Comparison of ENCODE assay signal across 9 mouse cellular contexts in genomic region chr19:12489675-12490570, GRCm38 (mm10). TPM values are rescaled to one million over a fixed set of nuclear protein-coding genes. Genes with fewer than 3 reads are reported as not detected.
DNase-seq lines count a peak whose midpoint lies in the region; ATAC-seq and TF ChIP-seq lines count a peak whose summit lies in the region.
"Had no signal": no experiment of that assay in that cellular context is flagged by ENCODE, and none has a peak within 500 bp of the region (broad histone marks: within the 10 kb centered on the region; RNA-seq: fewer than 3 reads in every experiment).

No protein-coding gene starts in this region.

- WGBS in hindbrain, embryonic 16.5 days = 22% methylated on average over 11 of the region's 11 CpGs
- WGBS in midbrain, embryonic 15.5 days = 19% methylated on average over 11 of the region's 11 CpGs
- 44% methylated on average over 11 of the region's 11 CpGs for WGBS in cerebellum, adult 2 months

- peak overlapping the region; percentile 30 for H3K27ac ChIP-seq in ES-Bruce4 (ENCODE audit: insufficient read depth, low read length)
- H3K27ac ChIP-seq in hindbrain, embryonic 16.5 days (ENCODE audit: low read depth, low read length) = peak overlapping the region; percentile 65
- H3K27ac ChIP-seq in midbrain, embryonic 15.5 days = peak overlapping the region; percentile 76
- H3K27ac ChIP-seq in cerebellum, adult 2 months (ENCODE audit: insufficient read depth, low read length) = no peak overlapping the region

- TF ChIP-seq EP300 in ES-Bruce4 (IDR thresholded peaks at IDR 0.05; ENCODE audit: insufficient read depth, low read depth, low read length) = no peak

- no peak for TF ChIP-seq POLR2A in ES-Bruce4 (IDR thresholded peaks at IDR 0.05; ENCODE audit: insufficient read depth, low read length)
- no peak for TF ChIP-seq POLR2A in cerebellum, adult 2 months (IDR thresholded peaks at IDR 0.05; ENCODE audit: borderline replicate concordance, insufficient read depth, low read length)

- ATAC-seq in hindbrain, embryonic 16.5 days = peak; percentile 18
- ATAC-seq in midbrain, embryonic 15.5 days (replicated peaks) = peak; percentile 40

- no peak overlapping the region for H3K9ac ChIP-seq in ES-Bruce4 (ENCODE audit: low read depth, poor library complexity, severe bottlenecking)
- no peak overlapping the region for H3K9ac ChIP-seq in hindbrain, embryonic 16.5 days (ENCODE audit: low read depth, low read length)
- H3K9ac ChIP-seq in midbrain, embryonic 15.5 days = no peak overlapping the region

- H3K36me3 ChIP-seq in ES-Bruce4 (ENCODE audit: control insufficient read depth, insufficient read depth, low read length, poor library complexity, severe bottlenecking) = no peaks in the 10 kb centered on the region
- peaks cover 17% of the 10 kb centered on the region for H3K36me3 ChIP-seq in hindbrain, embryonic 16.5 days (ENCODE audit: control insufficient read depth, insufficient read depth, low read length)
- H3K36me3 ChIP-seq in midbrain, embryonic 15.5 days (replicated peaks) = peaks cover 21% of the 10 kb centered on the region

- no peaks in the 10 kb centered on the region for H3K27me3 ChIP-seq in ES-Bruce4 (ENCODE audit: control insufficient read depth, insufficient read depth, low read length, poor library complexity, severe bottlenecking)
- H3K27me3 ChIP-seq in hindbrain, embryonic 16.5 days (replicated peaks; ENCODE audit: control insufficient read depth, insufficient read depth, low read length) = no peaks in the 10 kb centered on the region
- no peaks in the 10 kb centered on the region for H3K27me3 ChIP-seq in midbrain, embryonic 15.5 days (replicated peaks)
- no peaks in the 10 kb centered on the region for H3K27me3 ChIP-seq in cerebellum, adult 2 months (ENCODE audit: control insufficient read depth, insufficient read depth, low read length)

- H3K4me1 ChIP-seq in ES-Bruce4 (ENCODE audit: control insufficient read depth, insufficient read depth, low read length) = peaks cover 7% of the 10 kb centered on the region
- H3K4me1 ChIP-seq in hindbrain, embryonic 16.5 days (ENCODE audit: control insufficient read depth, insufficient read depth, low read depth, low read length) = peaks cover 31% of the 10 kb centered on the region
- peaks cover 47% of the 10 kb centered on the region for H3K4me1 ChIP-seq in midbrain, embryonic 15.5 days
- peaks cover 10% of the 10 kb centered on the region for H3K4me1 ChIP-seq in cerebellum, adult 2 months (ENCODE audit: control insufficient read depth, insufficient read depth, low read length)

- peak; percentile 82 for DNase-seq in adrenal gland, adult 2 months
- no peak for DNase-seq in adrenal gland, postnatal 4 days (ENCODE audit: low spot score in 2 of 2)
- DNase-seq in cerebellum, adult 2 months = no peak
- no peak for DNase-seq in lung, postnatal 25 days (ENCODE audit: low spot score)
- no peak for DNase-seq in urinary bladder, postnatal 14 days (ENCODE audit: low spot score)

- H3K4me3 ChIP-seq in ES-Bruce4 (ENCODE audit: low read depth, low read length) = peak overlapping the region; percentile 43; the same call in 1 of the 2 replicates
- no peak overlapping the region for H3K4me3 ChIP-seq in hindbrain, embryonic 16.5 days (ENCODE audit: low read length)
- H3K4me3 ChIP-seq in midbrain, embryonic 15.5 days = no peak overlapping the region
- no peak overlapping the region for H3K4me3 ChIP-seq in cerebellum, adult 2 months (replicated peaks; ENCODE audit: insufficient read depth, low read depth, low read length)

- H3K4me2 ChIP-seq in hindbrain, embryonic 16.5 days (ENCODE audit: low read length) = no peak overlapping the region
- 0 out of 2 replicates have a peak overlapping the region, but pooled peaks have one; percentile 5 for H3K4me2 ChIP-seq in midbrain, embryonic 15.5 days
- H3K4me2 ChIP-seq: heart, embryonic 11.5 days had no signal

- H3K9me3 ChIP-seq in ES-Bruce4 (replicated peaks; ENCODE audit: control insufficient read depth, insufficient read depth, low read length, poor library complexity, severe bottlenecking) = no peaks in the 10 kb centered on the region
- H3K9me3 ChIP-seq in hindbrain, embryonic 16.5 days (ENCODE audit: control insufficient read depth, low read length) = no peaks in the 10 kb centered on the region
- H3K9me3 ChIP-seq in midbrain, embryonic 15.5 days = no peaks in the 10 kb centered on the region

- no peak for TF ChIP-seq CTCF in ES-Bruce4 (IDR thresholded peaks at IDR 0.05; ENCODE audit: low read depth, low read length)
- no peak for TF ChIP-seq CTCF in cerebellum, adult 2 months (IDR thresholded peaks at IDR 0.05; ENCODE audit: borderline replicate concordance, insufficient read depth, low read depth, low read length)

RNA-seq across cellular contexts. Expression of gene Dtx4, which starts 11.3 kb away (rescaled TPM):
- total RNA-seq in adrenal gland, adult 2 months (2021) = 10 to 100 TPM; 16.7 to 24.2 TPM
- 9.2 and 10.8 TPM in 2 replicates for polyA plus RNA-seq in adrenal gland, adult 2 months (2012; rRNA removed)
- 10 to 100 TPM; 32.1 to 33.4 TPM for total RNA-seq in adrenal gland, postnatal 4 days (2021)
- 4.0 and 5.1 TPM in 2 replicates for polyA plus RNA-seq in ES-Bruce4 (2011; ENCODE audit: insufficient read depth, insufficient read length, low read depth, missing spikeins)
- polyA plus RNA-seq in hindbrain, embryonic 16.5 days (2015; fragmentation: Nextera tagmentation; extraction: Ambion mirVana) = 32.7 and 39.2 TPM in 2 replicates
- polyA plus RNA-seq in midbrain, embryonic 15.5 days (2015; fragmentation: Nextera tagmentation; extraction: Ambion mirVana) = 43.3 and 43.4 TPM in 2 replicates
- 11.4 and 11.5 TPM in 2 replicates for polyA plus RNA-seq in cerebellum, adult 2 months (2012; rRNA removed)

RNA-seq across cellular contexts. Expression of gene Mpeg1, which starts 29.3 kb away (rescaled TPM):
- 10 to 100 TPM; 28.3 to 31.6 TPM for total RNA-seq in adrenal gland, adult 2 months (2021)
- polyA plus RNA-seq in adrenal gland, adult 2 months (2012; rRNA removed) = 3.1 and 4.1 TPM in 2 replicates
- total RNA-seq in adrenal gland, postnatal 4 days (2021) = 10 to 100 TPM; 22.3 to 23.5 TPM
- polyA plus RNA-seq in ES-Bruce4 (2011; ENCODE audit: insufficient read depth, insufficient read length, low read depth, missing spikeins) = 0.20 TPM in 1 of 2 replicates, not detected in the other
- 0.66 and 0.77 TPM in 2 replicates for polyA plus RNA-seq in hindbrain, embryonic 16.5 days (2015; fragmentation: Nextera tagmentation; extraction: Ambion mirVana)
- 0.62 and 0.73 TPM in 2 replicates for polyA plus RNA-seq in midbrain, embryonic 15.5 days (2015; fragmentation: Nextera tagmentation; extraction: Ambion mirVana)
- polyA plus RNA-seq in cerebellum, adult 2 months (2012; rRNA removed) = 3.3 and 3.6 TPM in 2 replicates

RNA-seq across cellular contexts. Expression of gene Fam111a, which starts 55.6 kb away (rescaled TPM):
- total RNA-seq in adrenal gland, adult 2 months (2021) = 1 to 10 TPM; 3.8 to 4.4 TPM
- 0.09 and 0.18 TPM in 2 replicates for polyA plus RNA-seq in adrenal gland, adult 2 months (2012; rRNA removed)
- 10 to 100 TPM; 13.3 to 16.9 TPM for total RNA-seq in adrenal gland, postnatal 4 days (2021)
- polyA plus RNA-seq in ES-Bruce4 (2011; ENCODE audit: insufficient read depth, insufficient read length, low read depth, missing spikeins) = 10.2 and 17.2 TPM in 2 replicates
- 6.2 and 6.9 TPM in 2 replicates for polyA plus RNA-seq in hindbrain, embryonic 16.5 days (2015; fragmentation: Nextera tagmentation; extraction: Ambion mirVana)
- 5.0 and 6.0 TPM in 2 replicates for polyA plus RNA-seq in midbrain, embryonic 15.5 days (2015; fragmentation: Nextera tagmentation; extraction: Ambion mirVana)
- polyA plus RNA-seq in cerebellum, adult 2 months (2012; rRNA removed) = 0.46 and 0.65 TPM in 2 replicates
